Mouse (Mus musculus): ENCODE data around the gene Il1r1.

Gene Il1r1

GRCm38 (mm10) chr1:40224539-40225284 lies at the start of gene Il1r1:
Il1r1 (plus strand) TSS chr1:40225080.
- DNase-seq (ENCODE audit: low read depth, low spot score), result no peak

- DNase-seq (ENCODE audit: low read depth, low spot score), result no peak
Observed at GRCm38 (mm10) chr1:40175123-40175522, 49.8 kb upstream of the Il1r1 start.

- no peak for DNase-seq (ENCODE audit: low read depth, low spot score)
Observed at GRCm38 (mm10) chr1:40175797-40176196, 49.1 kb upstream of the Il1r1 start.

- DNase-seq (ENCODE audit: low read depth, low spot score), result no peak
Observed at GRCm38 (mm10) chr1:40179031-40179430, 45.8 kb upstream of the Il1r1 start.

- no peak for DNase-seq (ENCODE audit: low read depth, low spot score)
Observed at GRCm38 (mm10) chr1:40179493-40179892, 45.4 kb upstream of the Il1r1 start.

- no peak for DNase-seq (ENCODE audit: low read depth, low spot score)
Observed at GRCm38 (mm10) chr1:40180861-40181260, 44.0 kb upstream of the Il1r1 start.

GRCm38 (mm10) chr1:40181716-40182115 lies 43.2 kb upstream of the Il1r1 start:
- DNase-seq (ENCODE audit: low read depth, low spot score), result no peak

GRCm38 (mm10) chr1:40183410-40183809 lies 41.5 kb upstream of the Il1r1 start:
- DNase-seq (ENCODE audit: low read depth, low spot score), result no peak

- DNase-seq (ENCODE audit: low read depth, low spot score), result no peak
Observed at GRCm38 (mm10) chr1:40187961-40188360, 36.9 kb upstream of the Il1r1 start.

- DNase-seq (ENCODE audit: low read depth, low spot score), result no peak
Observed at GRCm38 (mm10) chr1:40190025-40190424, 34.9 kb upstream of the Il1r1 start.

GRCm38 (mm10) chr1:40190837-40191236 lies 34.0 kb upstream of the Il1r1 start:
- no peak for DNase-seq (ENCODE audit: low read depth, low spot score)

GRCm38 (mm10) chr1:40194279-40194678 lies 30.6 kb upstream of the Il1r1 start:
- DNase-seq (ENCODE audit: low read depth, low spot score), result no peak

- DNase-seq (ENCODE audit: low read depth, low spot score), result no peak
Observed at GRCm38 (mm10) chr1:40213337-40214159, 11.3 kb upstream of the Il1r1 start.

- DNase-seq (ENCODE audit: low read depth, low spot score), result no peak
Observed at GRCm38 (mm10) chr1:40217521-40217920, 7.4 kb upstream of the Il1r1 start.

GRCm38 (mm10) chr1:40218603-40219002 lies 6.3 kb upstream of the Il1r1 start:
- DNase-seq (ENCODE audit: low read depth, low spot score), result no peak

GRCm38 (mm10) chr1:40220549-40220948 lies 4.3 kb upstream of the Il1r1 start:
- DNase-seq (ENCODE audit: low read depth, low spot score), result no peak

GRCm38 (mm10) chr1:40221864-40222263 lies 3.0 kb upstream of the Il1r1 start:
- no peak for DNase-seq (ENCODE audit: low read depth, low spot score)

- DNase-seq (ENCODE audit: low read depth, low spot score), result no peak
Observed at GRCm38 (mm10) chr1:40222680-40223079, 2.2 kb upstream of the Il1r1 start.

GRCm38 (mm10) chr1:40223591-40223990 lies 1.3 kb upstream of the Il1r1 start:
- DNase-seq (ENCODE audit: low read depth, low spot score), result no peak

GRCm38 (mm10) chr1:40225580-40225979 lies 700 bp downstream of the Il1r1 start:
- no peak for DNase-seq (ENCODE audit: low read depth, low spot score)

GRCm38 (mm10) chr1:40229033-40229432 lies 4.2 kb downstream of the Il1r1 start:
- no peak for DNase-seq (ENCODE audit: low read depth, low spot score)

- no peak for DNase-seq (ENCODE audit: low read depth, low spot score)
Observed at GRCm38 (mm10) chr1:40229771-40230280, 4.9 kb downstream of the Il1r1 start.

- DNase-seq (ENCODE audit: low read depth, low spot score), result no peak
Observed at GRCm38 (mm10) chr1:40230336-40230735, 5.5 kb downstream of the Il1r1 start.
